Mouse (Mus musculus) kidney, adult 2 months (tissue): ENCODE measurements around the gene Lmx1a.

Experiments
- CTCF ChIP-seq: fragments of 200-500 bp; conservative IDR thresholded peaks from 2 replicates; pipeline ENCODE4 v1.5.1; 2011; ENCODE audit warnings: low read depth, mild to moderate bottlenecking, control low read depth, low read length, moderate library complexity, mixed read lengths; ENCODE audit not compliant: insufficient read depth, insufficient read length
- POLR2A ChIP-seq: fragments of 200-500 bp; IDR thresholded peaks from one replicate; pipeline ENCODE4 v1.6.1; 2011; ENCODE audit warnings: low read depth, low read length, control low read depth

GRCm38 (mm10) chr1:167736793-167737192 lies 47.8 kb downstream of the Lmx1a start:
- TF ChIP-seq CTCF (no peak), POLR2A (no peak)
